Mouse (Mus musculus): ENCODE results near the gene Lrriq3. TPM values are rescaled to one million over a fixed set of nuclear protein-coding genes. Genes with fewer than 3 reads are reported as not detected.

Lrriq3 gene
- total and polyA plus RNA-seq, 2 experiments: 0.37 to 3.3 TPM

DNA sequence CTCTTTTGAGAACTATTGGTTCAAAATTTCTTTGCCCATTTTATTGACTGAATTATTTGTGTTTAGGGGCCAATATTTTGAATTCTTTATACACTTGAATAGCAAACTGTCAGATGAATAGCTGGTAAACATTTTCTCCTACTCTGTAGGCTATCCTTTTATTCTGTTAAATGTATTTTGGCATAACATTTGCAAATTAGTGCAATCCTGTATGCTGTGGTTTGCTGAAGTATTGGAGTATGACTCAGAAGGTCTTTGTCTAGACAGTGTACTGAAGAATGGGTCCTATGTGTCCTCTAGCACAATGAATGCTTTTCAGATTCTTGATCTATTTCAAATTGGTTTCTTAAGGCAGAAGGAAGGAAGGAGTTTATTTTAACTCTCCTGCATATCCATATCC, 35.7 kb upstream of the Lrriq3 start:
- TF ChIP-seq POLR2A (IDR thresholded peaks at IDR 0.05; ENCODE audit: extremely low read depth, insufficient read depth, low read length): no peak
- no peak for TF ChIP-seq CTCF (IDR thresholded peaks at IDR 0.05; ENCODE audit: low read depth, low read length)
- H3K36me3 ChIP-seq (ENCODE audit: control insufficient read depth, insufficient read depth, low read length): no peaks in the 10 kb centered on the region
- no peak for DNase-seq (ENCODE audit: extremely low read depth, low read depth, low spot score)
- H3K4me1 ChIP-seq (ENCODE audit: control insufficient read depth, insufficient read depth, low read length): no peaks in the 10 kb centered on the region
- H3K9ac ChIP-seq (ENCODE audit: low read depth, low read length): no peak overlapping the region
- H3K79me2 ChIP-seq (ENCODE audit: control insufficient read depth, insufficient read depth, low read length): no peaks in the 10 kb centered on the region
- H3K4me3 ChIP-seq (ENCODE audit: insufficient read depth, low read depth, low read length): no peak overlapping the region
- no peaks in the 10 kb centered on the region for H3K27me3 ChIP-seq (ENCODE audit: control insufficient read depth, insufficient read depth, low read length)
- H3K27ac ChIP-seq (replicated peaks; ENCODE audit: insufficient read depth, low read depth, low read length): no peak overlapping the region

DNA sequence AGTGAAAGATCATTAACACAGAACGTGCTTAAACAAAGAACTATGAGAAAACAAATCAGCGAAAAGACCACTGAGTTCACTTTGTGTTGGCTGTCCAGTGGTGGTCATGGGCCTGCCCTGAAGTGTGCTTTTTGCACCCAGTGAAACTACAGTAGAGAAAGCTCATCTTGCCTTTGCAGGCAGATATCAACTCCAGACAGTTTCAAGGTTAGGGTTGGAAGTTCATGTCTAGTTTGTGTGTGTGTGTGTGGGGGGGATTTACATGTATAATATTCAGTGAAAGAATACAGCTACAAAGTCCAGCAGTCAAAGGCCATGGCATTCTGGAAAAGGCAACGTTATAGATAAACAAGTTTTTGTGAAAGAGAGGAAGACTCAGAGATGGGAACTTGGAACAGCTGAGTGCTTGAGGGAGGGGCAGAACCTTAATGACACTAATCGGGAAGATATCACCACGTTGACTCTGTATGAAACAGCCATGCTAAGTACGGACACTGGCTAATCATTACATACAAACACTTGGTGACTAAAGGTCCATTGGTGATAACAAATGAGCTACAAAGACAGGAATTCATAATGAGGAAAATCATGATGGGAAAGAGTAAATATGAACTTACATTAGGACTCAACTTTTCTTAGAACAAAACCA, 34.3 kb upstream of the Lrriq3 start:
- TF ChIP-seq POLR2A (IDR thresholded peaks at IDR 0.05; ENCODE audit: extremely low read depth, insufficient read depth, low read length): no peak
- no peak for TF ChIP-seq CTCF (IDR thresholded peaks at IDR 0.05; ENCODE audit: low read depth, low read length)
- no peak for DNase-seq (ENCODE audit: extremely low read depth, low read depth, low spot score)
- no peak overlapping the region for H3K9ac ChIP-seq (ENCODE audit: low read depth, low read length)
- H3K27ac ChIP-seq (replicated peaks; ENCODE audit: insufficient read depth, low read depth, low read length): no peak overlapping the region
- H3K27me3 ChIP-seq (ENCODE audit: control insufficient read depth, insufficient read depth, low read length): no peaks in the 10 kb centered on the region
- 58% methylated on average over 6 of the region's 6 CpGs for WGBS
- no peaks in the 10 kb centered on the region for H3K4me1 ChIP-seq (ENCODE audit: control insufficient read depth, insufficient read depth, low read length)
- H3K79me2 ChIP-seq (ENCODE audit: control insufficient read depth, insufficient read depth, low read length): no peaks in the 10 kb centered on the region
- H3K4me3 ChIP-seq (ENCODE audit: insufficient read depth, low read depth, low read length): no peak overlapping the region
- H3K36me3 ChIP-seq (ENCODE audit: control insufficient read depth, insufficient read depth, low read length): no peaks in the 10 kb centered on the region

GRCm38 (mm10) chr3:155059449-155059822, 33.8 kb upstream of the Lrriq3 start:
- no peaks in the 10 kb centered on the region for H3K36me3 ChIP-seq (ENCODE audit: control insufficient read depth, insufficient read depth, low read length)
- no peaks in the 10 kb centered on the region for H3K79me2 ChIP-seq (ENCODE audit: control insufficient read depth, insufficient read depth, low read length)
- no peak overlapping the region for H3K4me3 ChIP-seq (ENCODE audit: insufficient read depth, low read depth, low read length)
- no peak overlapping the region for H3K9ac ChIP-seq (ENCODE audit: low read depth, low read length)
- no peak overlapping the region for H3K27ac ChIP-seq (replicated peaks; ENCODE audit: insufficient read depth, low read depth, low read length)
- no peaks in the 10 kb centered on the region for H3K4me1 ChIP-seq (ENCODE audit: control insufficient read depth, insufficient read depth, low read length)
- DNase-seq (ENCODE audit: extremely low read depth, low read depth, low spot score): no peak
- H3K27me3 ChIP-seq (ENCODE audit: control insufficient read depth, insufficient read depth, low read length): no peaks in the 10 kb centered on the region
- no peak for TF ChIP-seq CTCF (IDR thresholded peaks at IDR 0.05; ENCODE audit: low read depth, low read length)
- no peak for TF ChIP-seq POLR2A (IDR thresholded peaks at IDR 0.05; ENCODE audit: extremely low read depth, insufficient read depth, low read length)

DNA sequence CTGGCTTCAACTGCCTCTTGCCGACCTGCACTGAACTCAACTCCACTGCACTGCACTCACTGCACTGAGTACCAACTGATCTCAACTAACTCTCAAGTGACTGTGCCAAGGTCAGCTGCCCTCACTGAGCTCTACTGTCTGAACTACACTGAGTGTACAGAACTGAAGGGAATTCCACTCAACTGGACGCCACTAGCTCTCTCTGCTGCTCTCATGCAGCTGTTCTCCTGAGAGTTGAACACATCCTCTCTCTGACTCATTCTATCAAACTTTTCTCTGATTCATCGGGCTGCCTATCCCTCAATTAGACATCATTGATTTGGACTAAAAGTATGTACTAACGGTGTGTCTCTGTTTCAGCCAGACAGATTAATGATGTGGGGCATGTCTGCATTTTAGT, 15.3 kb upstream of the Lrriq3 start:
- H3K36me3 ChIP-seq (ENCODE audit: control insufficient read depth, insufficient read depth, low read length): no peaks in the 10 kb centered on the region
- 76% methylated on average over 4 of the region's 4 CpGs for WGBS
- no peak overlapping the region for H3K27ac ChIP-seq (replicated peaks; ENCODE audit: insufficient read depth, low read depth, low read length)
- no peaks in the 10 kb centered on the region for H3K4me1 ChIP-seq (ENCODE audit: control insufficient read depth, insufficient read depth, low read length)
- H3K4me3 ChIP-seq (ENCODE audit: insufficient read depth, low read depth, low read length): no peak overlapping the region
- no peaks in the 10 kb centered on the region for H3K79me2 ChIP-seq (ENCODE audit: control insufficient read depth, insufficient read depth, low read length)
- H3K9ac ChIP-seq (ENCODE audit: low read depth, low read length): no peak overlapping the region
- DNase-seq (ENCODE audit: extremely low read depth, low read depth, low spot score): no peak
- TF ChIP-seq POLR2A (IDR thresholded peaks at IDR 0.05; ENCODE audit: extremely low read depth, insufficient read depth, low read length) (no peak), CTCF (IDR thresholded peaks at IDR 0.05; ENCODE audit: low read depth, low read length) (no peak)
- H3K27me3 ChIP-seq (ENCODE audit: control insufficient read depth, insufficient read depth, low read length): no peaks in the 10 kb centered on the region

DNA sequence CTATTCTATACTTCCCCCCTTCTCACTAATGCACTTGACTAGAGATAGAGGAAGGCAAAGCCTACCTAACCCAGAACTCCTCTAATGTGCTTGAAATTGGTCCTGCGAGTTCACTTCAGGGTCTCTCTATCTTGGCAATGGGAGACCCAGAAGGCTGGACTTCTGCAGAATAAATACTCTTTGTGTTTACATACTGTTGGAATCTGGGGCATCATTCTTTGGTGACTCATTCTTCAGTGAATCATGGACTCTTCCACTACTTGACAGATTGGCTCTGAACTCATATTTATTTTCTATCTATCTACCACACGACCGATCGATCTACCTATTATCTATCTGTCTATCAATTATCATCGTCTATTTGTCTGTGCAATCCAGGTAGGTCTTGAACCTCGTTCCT, 1.2 kb upstream of the Lrriq3 start:
- Histone ChIP-seq H3K4me3 (ENCODE audit: insufficient read depth, low read depth, low read length) (peak overlapping the region; percentile 92), H3K4me1 (ENCODE audit: control insufficient read depth, insufficient read depth, low read length) (peaks cover 9% of the 10 kb centered on the region), H3K27me3 (ENCODE audit: control insufficient read depth, insufficient read depth, low read length) (no peaks in the 10 kb centered on the region), H3K9ac (ENCODE audit: low read depth, low read length) (no peak overlapping the region), H3K27ac (replicated peaks; ENCODE audit: insufficient read depth, low read depth, low read length) (no peak overlapping the region), H3K79me2 (ENCODE audit: control insufficient read depth, insufficient read depth, low read length) (no peaks in the 10 kb centered on the region), H3K36me3 (ENCODE audit: control insufficient read depth, insufficient read depth, low read length) (peaks cover 25% of the 10 kb centered on the region)
- peak; percentile 66 for DNase-seq (ENCODE audit: extremely low read depth, low read depth, low spot score)
- no peak for TF ChIP-seq CTCF (IDR thresholded peaks at IDR 0.05; ENCODE audit: low read depth, low read length)
- no peak for TF ChIP-seq POLR2A (IDR thresholded peaks at IDR 0.05; ENCODE audit: extremely low read depth, insufficient read depth, low read length)
- WGBS: 30% methylated on average over 6 of the region's 6 CpGs

- H3K79me2 ChIP-seq (ENCODE audit: control insufficient read depth, insufficient read depth, low read length): no peaks in the 10 kb centered on the region
- no peaks in the 10 kb centered on the region for H3K27me3 ChIP-seq (ENCODE audit: control insufficient read depth, insufficient read depth, low read length)
- H3K4me3 ChIP-seq (ENCODE audit: insufficient read depth, low read depth, low read length): no peak overlapping the region
- no peak overlapping the region for H3K27ac ChIP-seq (replicated peaks; ENCODE audit: insufficient read depth, low read depth, low read length)
- WGBS: 65% methylated on average over 1 of the region's 1 CpGs
- DNase-seq (ENCODE audit: extremely low read depth, low read depth, low spot score): no peak
- H3K4me1 ChIP-seq (ENCODE audit: control insufficient read depth, insufficient read depth, low read length): no peaks in the 10 kb centered on the region
- TF ChIP-seq CTCF (IDR thresholded peaks at IDR 0.05; ENCODE audit: low read depth, low read length): no peak
- peaks cover 2% of the 10 kb centered on the region; the same call in 1 of the 2 replicates for H3K36me3 ChIP-seq (ENCODE audit: control insufficient read depth, insufficient read depth, low read length)
- H3K9ac ChIP-seq (ENCODE audit: low read depth, low read length): no peak overlapping the region
Observed at GRCm38 (mm10) chr3:155099266-155099665, 6.0 kb downstream of the Lrriq3 start.

All from liver, adult 2 months (tissue).